Mouse (Mus musculus): ENCODE measurements around the gene Tmem178b.

Tmem178b gene

GRCm38 (mm10) chr6:40161381-40161780 lies 288.3 kb downstream of the Tmem178b start:
- DNase-seq (ENCODE audit: low spot score): no peak

GRCm38 (mm10) chr6:40173559-40173958 lies 300.5 kb downstream of the Tmem178b start:
- DNase-seq (ENCODE audit: low spot score): no peak

- DNase-seq (ENCODE audit: low spot score): no peak
Measured at GRCm38 (mm10) chr6:40177870-40178269, 304.8 kb downstream of the Tmem178b start.

GRCm38 (mm10) chr6:40180551-40180950 lies 307.5 kb downstream of the Tmem178b start:
- DNase-seq (ENCODE audit: low spot score): no peak

- no peak for DNase-seq (ENCODE audit: low spot score)
Measured at GRCm38 (mm10) chr6:40200661-40201060, 327.6 kb downstream of the Tmem178b start.

GRCm38 (mm10) chr6:40202602-40203001 lies 329.5 kb downstream of the Tmem178b start:
- DNase-seq (ENCODE audit: low spot score): no peak

- DNase-seq (ENCODE audit: low spot score): no peak
Measured at GRCm38 (mm10) chr6:40205380-40205779, 332.3 kb downstream of the Tmem178b start.

- no peak for DNase-seq (ENCODE audit: low spot score)
Measured at GRCm38 (mm10) chr6:40208014-40208413, 334.9 kb downstream of the Tmem178b start.

GRCm38 (mm10) chr6:40209172-40209571 lies 336.1 kb downstream of the Tmem178b start:
- no peak for DNase-seq (ENCODE audit: low spot score)

- DNase-seq (ENCODE audit: low spot score): no peak
Measured at GRCm38 (mm10) chr6:40217154-40217553, 344.1 kb downstream of the Tmem178b start.

GRCm38 (mm10) chr6:40217651-40218050 lies 344.6 kb downstream of the Tmem178b start:
- DNase-seq (ENCODE audit: low spot score): no peak

GRCm38 (mm10) chr6:40220634-40221120 lies 347.6 kb downstream of the Tmem178b start:
- no peak for DNase-seq (ENCODE audit: low spot score)

GRCm38 (mm10) chr6:40225585-40226280 lies 352.7 kb downstream of the Tmem178b start:
- DNase-seq (ENCODE audit: low spot score): no peak

GRCm38 (mm10) chr6:40228981-40229380 lies 355.9 kb downstream of the Tmem178b start:
- DNase-seq (ENCODE audit: low spot score): no peak

GRCm38 (mm10) chr6:40229985-40230384 lies 356.9 kb downstream of the Tmem178b start:
- DNase-seq (ENCODE audit: low spot score): no peak

- no peak for DNase-seq (ENCODE audit: low spot score)
Measured at GRCm38 (mm10) chr6:40234066-40234465, 361.0 kb downstream of the Tmem178b start.

- peak; percentile 73 for DNase-seq (ENCODE audit: low spot score)
Measured at GRCm38 (mm10) chr6:40235793-40236470, 362.9 kb downstream of the Tmem178b start.

GRCm38 (mm10) chr6:40236841-40237765 lies 364.0 kb downstream of the Tmem178b start:
- DNase-seq (ENCODE audit: low spot score): peak; percentile 70

- no peak for DNase-seq (ENCODE audit: low spot score)
Measured at GRCm38 (mm10) chr6:40238857-40239256, 365.8 kb downstream of the Tmem178b start.

GRCm38 (mm10) chr6:40240671-40241070 lies 367.6 kb downstream of the Tmem178b start:
- no peak for DNase-seq (ENCODE audit: low spot score)

- DNase-seq (ENCODE audit: low spot score): no peak
Measured at GRCm38 (mm10) chr6:40247398-40247946, 374.4 kb downstream of the Tmem178b start.

GRCm38 (mm10) chr6:40249939-40250338 lies 376.9 kb downstream of the Tmem178b start:
- no peak for DNase-seq (ENCODE audit: low spot score)
